Mouse (Mus musculus): ENCODE measurements around the gene Sympk. TPM values are rescaled to one million over a fixed set of nuclear protein-coding genes. Genes with fewer than 3 reads are reported as not detected.

Gene Sympk
- total and polyA plus RNA-seq, 3 experiments, result 122 to 226 TPM; not detected in 1

GRCm38 (mm10) chr7:19012025-19012621, 12.1 kb upstream of the Sympk start:
- H3K9ac ChIP-seq (ENCODE audit: control insufficient read depth, low read depth, low read length, poor library complexity, severe bottlenecking), result no peak overlapping the region
- TF ChIP-seq TAL1 (IDR thresholded peaks at IDR 0.05; ENCODE audit: low read length) (no peak), JUND (IDR thresholded peaks at IDR 0.05; ENCODE audit: low read depth, low read length) (no peak), GABPA (IDR thresholded peaks at IDR 0.05; ENCODE audit: low read depth, low read length) (no peak), UBTF (IDR thresholded peaks at IDR 0.05; ENCODE audit: borderline replicate concordance, insufficient read depth, low read depth, low read length) (no peak), TBP (IDR thresholded peaks at IDR 0.05; ENCODE audit: low read depth, low read length) (no peak), MAX (IDR thresholded peaks at IDR 0.05; ENCODE audit: low read length) (no peak), MXI1 (IDR thresholded peaks at IDR 0.05; ENCODE audit: low read depth, low read length) (no peak), RCOR1 (IDR thresholded peaks at IDR 0.05; ENCODE audit: low read depth, low read length) (no peak), HCFC1 (IDR thresholded peaks at IDR 0.05; ENCODE audit: low read depth, low read length) (no peak), ZKSCAN1 (IDR thresholded peaks at IDR 0.05; ENCODE audit: low read depth, low read length) (no peak), SIN3A (IDR thresholded peaks at IDR 0.05; ENCODE audit: low read length) (no peak), POLR2AphosphoS5 (IDR thresholded peaks at IDR 0.05; ENCODE audit: borderline replicate concordance, low read depth, low read length) (no peak), ZMIZ1 (IDR thresholded peaks at IDR 0.05; ENCODE audit: low read depth, low read length) (no peak), USF2 (IDR thresholded peaks at IDR 0.05; ENCODE audit: borderline replicate concordance in 1 of 2, insufficient read depth in 1 of 2, low read depth in 1 of 2, low read length in 2 of 2) (no peak), MEF2A (IDR thresholded peaks at IDR 0.05; ENCODE audit: extremely low read depth, insufficient replicate concordance, low read depth, low read length, poor library complexity, severe bottlenecking) (no peak)
- no peak for DNase-seq (ENCODE audit: low read depth, low spot score)
- H3K4me1 ChIP-seq (ENCODE audit: control insufficient read depth in 1 of 2, insufficient read depth in 2 of 2, low read length in 2 of 2), result no peaks in the 10 kb centered on the region
- H3K27ac ChIP-seq (ENCODE audit: control insufficient read depth, low read depth, low read length), result no peak overlapping the region
- H3K36me3 ChIP-seq (ENCODE audit: control insufficient read depth in 1 of 2, insufficient read depth in 2 of 2, low read length in 2 of 2), result no peaks in the 10 kb centered on the region
- no peaks in the 10 kb centered on the region for H3K79me2 ChIP-seq (ENCODE audit: control insufficient read depth, insufficient read depth, low read length, poor library complexity)
- no peak overlapping the region for H3K4me3 ChIP-seq (ENCODE audit: control insufficient read depth in 1 of 2, insufficient read depth in 1 of 2, low read depth in 2 of 2, low read length in 2 of 2)
- no peaks in the 10 kb centered on the region for H3K9me3 ChIP-seq (replicated peaks; ENCODE audit: insufficient read depth, low read length)
- no peaks in the 10 kb centered on the region for H3K27me3 ChIP-seq (ENCODE audit: control insufficient read depth in 1 of 2, insufficient read depth in 2 of 2, low read length in 2 of 2)

- H3K27ac ChIP-seq (ENCODE audit: control insufficient read depth, low read depth, low read length), result no peak overlapping the region
- H3K36me3 ChIP-seq (ENCODE audit: control insufficient read depth in 1 of 2, insufficient read depth in 2 of 2, low read length in 2 of 2), result no peaks in the 10 kb centered on the region
- no peaks in the 10 kb centered on the region for H3K9me3 ChIP-seq (replicated peaks; ENCODE audit: insufficient read depth, low read length)
- no peak for DNase-seq (ENCODE audit: low read depth, low spot score)
- H3K9ac ChIP-seq (ENCODE audit: control insufficient read depth, low read depth, low read length, poor library complexity, severe bottlenecking), result no peak overlapping the region
- TF ChIP-seq MEF2A (IDR thresholded peaks at IDR 0.05; ENCODE audit: extremely low read depth, insufficient replicate concordance, low read depth, low read length, poor library complexity, severe bottlenecking) (no peak), KAT2A (conservative IDR thresholded peaks at IDR 0.05; ENCODE audit: low read depth, low read length) (no peak), POLR2AphosphoS5 (IDR thresholded peaks at IDR 0.05; ENCODE audit: borderline replicate concordance, low read depth, low read length) (no peak), MYB (IDR thresholded peaks at IDR 0.05; ENCODE audit: low read depth, low read length) (no peak), NRF1 (IDR thresholded peaks at IDR 0.05; ENCODE audit: insufficient read depth, low read depth, low read length, poor library complexity, severe bottlenecking) (no peak), MAFK (IDR thresholded peaks at IDR 0.05; ENCODE audit: borderline replicate concordance, low read depth, low read length) (no peak), TAL1 (IDR thresholded peaks at IDR 0.05; ENCODE audit: low read length) (no peak), E2F4 (IDR thresholded peaks at IDR 0.05; ENCODE audit: borderline replicate concordance, low read depth, low read length) (no peak), SMC3 (IDR thresholded peaks at IDR 0.05; ENCODE audit: low read depth, low read length) (no peak), USF1 (IDR thresholded peaks at IDR 0.05; ENCODE audit: low read depth, low read length) (no peak)
- no peaks in the 10 kb centered on the region for H3K79me2 ChIP-seq (ENCODE audit: control insufficient read depth, insufficient read depth, low read length, poor library complexity)
- H3K27me3 ChIP-seq (ENCODE audit: control insufficient read depth in 1 of 2, insufficient read depth in 2 of 2, low read length in 2 of 2), result no peaks in the 10 kb centered on the region
- H3K4me3 ChIP-seq (ENCODE audit: control insufficient read depth in 1 of 2, insufficient read depth in 1 of 2, low read depth in 2 of 2, low read length in 2 of 2), result no peak overlapping the region
- H3K4me1 ChIP-seq (ENCODE audit: control insufficient read depth in 1 of 2, insufficient read depth in 2 of 2, low read length in 2 of 2), result no peaks in the 10 kb centered on the region
Observed at GRCm38 (mm10) chr7:19012882-19013281, 11.3 kb upstream of the Sympk start.

Data from MEL (cell line).